ENCODE assay signal across 28 mouse cellular contexts in the genomic region with DNA sequence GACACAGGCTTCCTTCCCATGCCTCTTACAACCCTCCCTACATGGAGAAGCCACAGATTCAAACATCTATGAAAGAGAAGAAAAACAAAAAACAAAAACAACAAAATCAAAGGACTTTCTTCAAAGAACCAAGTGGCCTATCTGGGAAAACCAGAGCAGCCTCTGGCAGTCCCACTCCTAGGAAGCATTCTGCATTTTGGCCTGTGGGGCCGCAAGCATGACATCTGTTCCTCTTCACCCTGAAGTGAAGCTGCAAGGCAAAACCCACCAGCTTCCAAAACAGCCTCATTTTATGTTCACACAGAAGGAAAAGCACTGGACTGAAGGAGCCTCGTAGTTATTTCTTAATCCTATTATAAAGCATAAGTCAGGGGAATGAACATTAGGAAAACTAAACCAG. TPM values are rescaled to one million over a fixed set of nuclear protein-coding genes. Genes with fewer than 3 reads are reported as not detected.
DNase-seq lines count a peak whose midpoint lies in the region; ATAC-seq and TF ChIP-seq lines count a peak whose summit lies in the region.
"Had no signal": no experiment of that assay in that cellular context is flagged by ENCODE, and none has a peak within 500 bp of the region (broad histone marks: within the 10 kb centered on the region; RNA-seq: fewer than 3 reads in every experiment).

No protein-coding gene starts in this region.

- no peak for ATAC-seq in kidney, postnatal 0 days (replicated peaks; ENCODE audit: low FRiP score, low read depth)
- no peak for ATAC-seq in stomach, embryonic 14.5 days (ENCODE audit: insufficient number of reproducible peaks, insufficient read depth, low FRiP score, low read depth)
- ATAC-seq: forebrain, embryonic 16.5 days; inflammation-experienced regulatory T-cells, adult 6 months; midbrain, embryonic 13.5 days had no signal

- peak; percentile 16 to 25 for DNase-seq in cerebellum, postnatal 10 days
- DNase-seq in cerebellum, adult 11-12 months = no peak
- peak; percentile 66 for DNase-seq in kidney, postnatal 0 days (ENCODE audit: low spot score)
- no peak for DNase-seq in kidney, postnatal 25 days
- DNase-seq in lung, postnatal 10 days = peak; percentile 26
- no peak for DNase-seq in lung, adult 18-20 months
- DNase-seq in right cerebral cortex, postnatal 4 days = no peak
- DNase-seq: adrenal gland, postnatal 10 days; cerebellum, adult 9-10 months; embryo, embryonic 11 days; gastrocnemius, adult 2 months; kidney, adult 11 months; lung, embryonic 14.5 days; retina, postnatal 1 day; right cerebral cortex, postnatal 14 days; thymus, adult 2 months; thymus, postnatal 36 days had no signal

- 59% methylated on average over 2 of the region's 2 CpGs for WGBS in kidney, postnatal 0 days
- WGBS in stomach, embryonic 14.5 days = 37% methylated on average over 2 of the region's 2 CpGs

- H3K4me1 ChIP-seq in kidney, postnatal 0 days (replicated peaks; ENCODE audit: insufficient read depth, low read length) = 0 out of 2 replicates have a peak, but pooled peaks cover 5% of the 10 kb centered on the region
- no peaks in the 10 kb centered on the region for H3K4me1 ChIP-seq in stomach, embryonic 14.5 days (ENCODE audit: control insufficient read depth, insufficient read depth, low read length)

- no peaks in the 10 kb centered on the region for H3K27me3 ChIP-seq in kidney, postnatal 0 days (ENCODE audit: insufficient read depth, low read length)
- H3K27me3 ChIP-seq in stomach, embryonic 14.5 days (ENCODE audit: control insufficient read depth, insufficient read depth, low read length) = no peaks in the 10 kb centered on the region
- H3K27me3 ChIP-seq: CH12.LX; limb, embryonic 13.5 days; midbrain, embryonic 13.5 days; neural tube, embryonic 13.5 days had no signal

- H3K4me2 ChIP-seq in kidney, postnatal 0 days (ENCODE audit: low read length) = no peak overlapping the region
- H3K4me2 ChIP-seq in stomach, embryonic 14.5 days (replicated peaks; ENCODE audit: low read depth, low read length) = 0 out of 2 replicates have a peak overlapping the region, but pooled peaks have one; percentile 10
- H3K4me2 ChIP-seq: hindbrain, embryonic 14.5 days; limb, embryonic 13.5 days; liver, embryonic 11.5 days; lung, embryonic 14.5 days; midbrain, embryonic 13.5 days; neural tube, embryonic 13.5 days had no signal

- H3K27ac ChIP-seq in kidney, postnatal 0 days = no peak overlapping the region
- peak overlapping the region; percentile 10; the same call in 1 of the 2 replicates for H3K27ac ChIP-seq in stomach, embryonic 14.5 days (ENCODE audit: low read length)
- H3K27ac ChIP-seq: gastrocnemius, adult 2 months; hindbrain, embryonic 14.5 days; limb, embryonic 13.5 days; macrophage; midbrain, embryonic 13.5 days; neural tube, embryonic 13.5 days had no signal

- 0 out of 2 replicates have a peak, but pooled peaks cover 6% of the 10 kb centered on the region for H3K36me3 ChIP-seq in kidney, postnatal 0 days (ENCODE audit: insufficient read depth, low read length)
- peaks cover 6% of the 10 kb centered on the region; the same call in 1 of the 2 replicates for H3K36me3 ChIP-seq in stomach, embryonic 14.5 days (ENCODE audit: control insufficient read depth, insufficient read depth, low read length)

- TF ChIP-seq CTCF in kidney, postnatal 0 days (IDR thresholded peaks at IDR 0.05; ENCODE audit: low read depth) = no peak

- no peak overlapping the region for H3K9ac ChIP-seq in kidney, postnatal 0 days (ENCODE audit: low read depth, low read length)
- no peak overlapping the region for H3K9ac ChIP-seq in stomach, embryonic 14.5 days (replicated peaks; ENCODE audit: low read depth, low read length)
- H3K9ac ChIP-seq: hindbrain, embryonic 14.5 days; limb, embryonic 13.5 days; lung, embryonic 14.5 days; midbrain, embryonic 13.5 days; neural tube, embryonic 13.5 days had no signal

- H3K9me3 ChIP-seq in kidney, postnatal 0 days (replicated peaks; ENCODE audit: low read length) = no peaks in the 10 kb centered on the region
- no peaks in the 10 kb centered on the region for H3K9me3 ChIP-seq in stomach, embryonic 14.5 days (ENCODE audit: control insufficient read depth, low read depth, low read length)
- H3K9me3 ChIP-seq: limb, embryonic 13.5 days; midbrain, embryonic 13.5 days; neural tube, embryonic 13.5 days had no signal

- no peak overlapping the region for H3K4me3 ChIP-seq in kidney, postnatal 0 days (replicated peaks; ENCODE audit: low read depth, low read length)
- no peak overlapping the region for H3K4me3 ChIP-seq in stomach, embryonic 14.5 days (ENCODE audit: low read depth, low read length)
- H3K4me3 ChIP-seq: erythroblast, embryonic 14.5 days; gastrocnemius, adult 2 months; limb, embryonic 13.5 days; midbrain, embryonic 13.5 days; neural tube, embryonic 13.5 days had no signal

RNA-seq across cellular contexts. Expression of a gene that starts 56.1 kb away (rescaled TPM):
- polyA plus RNA-seq in kidney, postnatal 0 days (2015; fragmentation: Nextera tagmentation; extraction: Ambion mirVana) = 117 and 123 TPM in 2 replicates
- polyA plus RNA-seq in stomach, embryonic 14.5 days (2014; fragmentation: Nextera tagmentation; extraction: Ambion mirVana) = 120 and 126 TPM in 2 replicates

Comparison
In these comparisons a context has a peak if more than half of its experiments do, and no peak if none do; other contexts are left out.
1. DNase-seq: peak in cerebellum, postnatal 10 days (2 of 2), kidney, postnatal 0 days (single experiment) and lung, postnatal 10 days (single experiment); none in cerebellum, adult 11-12 months (single experiment), kidney, postnatal 25 days (0 of 2), lung, adult 18-20 months (0 of 2) and right cerebral cortex, postnatal 4 days (single experiment).